Mouse (Mus musculus) forebrain, embryonic 15.5 days (tissue): ENCODE measurements around the gene Ehf. TPM values are rescaled to one million over a fixed set of nuclear protein-coding genes. Genes with fewer than 3 reads are reported as not detected.

Experiments
- ATAC-seq: fragments of 200-750 bp; cut with Nextera tagmentation; replicated peaks from 2 replicates; pipeline ENCODE4 v1.8.0; 2017; ENCODE audit warnings: mild to moderate bottlenecking, moderate TSS enrichment, moderate library complexity
- H3K27ac ChIP-seq: fragments of 300-500 bp; sonication (generic); replicated peaks from 2 replicates; pipeline ENCODE4 v1.5.1; 2015; ENCODE audit warnings: mild to moderate bottlenecking, inconsistent platforms
- H3K27me3 ChIP-seq: fragments of 300-500 bp; sonication (generic); 2 replicates; pipeline ENCODE4 v1.6.1; 2015; ENCODE audit warnings: inconsistent platforms
- H3K36me3 ChIP-seq: fragments of 300-500 bp; sonication (generic); 2 replicates; pipeline ENCODE4 v1.6.1; 2015; ENCODE audit warnings: mild to moderate bottlenecking, inconsistent platforms
- H3K4me1 ChIP-seq: fragments of 300-500 bp; sonication (generic); 2 replicates; pipeline ENCODE4 v1.6.1; 2015; ENCODE audit warnings: inconsistent platforms
- H3K4me2 ChIP-seq: fragments of 300-500 bp; sonication (generic); replicated peaks from 2 replicates; pipeline ENCODE4 v1.6.1; 2015; ENCODE audit warnings: mild to moderate bottlenecking, inconsistent platforms
- H3K4me3 ChIP-seq: fragments of 300-500 bp; sonication (generic); 2 replicates; pipeline ENCODE4 v1.5.1; 2015; ENCODE audit warnings: mild to moderate bottlenecking, inconsistent platforms
- H3K9ac ChIP-seq: fragments of 300-500 bp; sonication (generic); replicated peaks from 2 replicates; pipeline ENCODE4 v1.6.1; 2015; ENCODE audit warnings: mild to moderate bottlenecking, inconsistent platforms
- H3K9me3 ChIP-seq: fragments of 300-500 bp; sonication (generic); 2 replicates; pipeline ENCODE4 v1.6.1; 2016; ENCODE audit warnings: inconsistent platforms
- WGBS: fragments of 180-500 bp; shearing (Covaris S2); methylation state at CpG from one replicate; pipeline ENCODE4 v1.1.7; 2015; ENCODE audit warnings: mixed read lengths; 5-methylcytosine and 5-hydroxymethylcytosine counted together
- polyA plus RNA-seq: library from polyadenylated mRNA; unstranded; fragments of >200 nt; fragmentation: Nextera tagmentation; extraction: Ambion mirVana; gene quantifications from 2 replicates; pipeline ENCODE4 v1.2.1, GENCODE M21; 2015

Ehf gene
- polyA plus RNA-seq, 1 experiment from 2014 or later = 0.06 TPM

- 81% methylated on average over 7 of the region's 7 CpGs for WGBS
- Histone ChIP-seq H3K9ac (no peak overlapping the region), H3K36me3 (no peaks in the 10 kb centered on the region), H3K4me2 (no peak overlapping the region), H3K27me3 (no peaks in the 10 kb centered on the region), H3K9me3 (no peaks in the 10 kb centered on the region), H3K4me1 (no peaks in the 10 kb centered on the region), H3K4me3 (no peak overlapping the region), H3K27ac (no peak overlapping the region)
- ATAC-seq = no peak
These were observed 22.4 kb upstream of the Ehf start for GRCm38 (mm10) chr2:103325301-103326048.

GRCm38 (mm10) chr2:103324320-103324719 lies 21.2 kb upstream of the Ehf start:
- no peak overlapping the region for H3K9ac ChIP-seq
- H3K4me3 ChIP-seq = no peak overlapping the region
- no peaks in the 10 kb centered on the region for H3K36me3 ChIP-seq
- H3K9me3 ChIP-seq = no peaks in the 10 kb centered on the region
- no peaks in the 10 kb centered on the region for H3K4me1 ChIP-seq
- H3K4me2 ChIP-seq = no peak overlapping the region
- H3K27ac ChIP-seq = no peak overlapping the region
- WGBS = 81% methylated on average over 2 of the region's 2 CpGs
- H3K27me3 ChIP-seq = no peaks in the 10 kb centered on the region
- ATAC-seq = no peak

- Histone ChIP-seq H3K27ac (no peak overlapping the region), H3K4me2 (no peak overlapping the region), H3K36me3 (no peaks in the 10 kb centered on the region), H3K9ac (no peak overlapping the region), H3K4me1 (no peaks in the 10 kb centered on the region), H3K9me3 (no peaks in the 10 kb centered on the region), H3K27me3 (no peaks in the 10 kb centered on the region), H3K4me3 (no peak overlapping the region)
- 77% methylated on average over 1 of the region's 1 CpGs for WGBS
- no peak for ATAC-seq
These were observed 19.1 kb upstream of the Ehf start for GRCm38 (mm10) chr2:103322171-103322570.

- H3K4me1 ChIP-seq = no peaks in the 10 kb centered on the region
- H3K4me3 ChIP-seq = no peak overlapping the region
- no peak overlapping the region for H3K27ac ChIP-seq
- H3K4me2 ChIP-seq = no peak overlapping the region
- 92% methylated on average over 4 of the region's 4 CpGs for WGBS
- no peaks in the 10 kb centered on the region for H3K9me3 ChIP-seq
- H3K36me3 ChIP-seq = no peaks in the 10 kb centered on the region
- H3K9ac ChIP-seq = no peak overlapping the region
- no peak for ATAC-seq
- H3K27me3 ChIP-seq = no peaks in the 10 kb centered on the region
These were observed 18.6 kb upstream of the Ehf start for GRCm38 (mm10) chr2:103321638-103322037.

GRCm38 (mm10) chr2:103314002-103314401 lies 10.9 kb upstream of the Ehf start:
- no peak overlapping the region for H3K4me2 ChIP-seq
- H3K4me1 ChIP-seq = no peaks in the 10 kb centered on the region
- no peak for ATAC-seq
- no peaks in the 10 kb centered on the region for H3K27me3 ChIP-seq
- no peaks in the 10 kb centered on the region for H3K36me3 ChIP-seq
- WGBS = 91% methylated on average over 4 of the region's 4 CpGs
- H3K9ac ChIP-seq = no peak overlapping the region
- H3K27ac ChIP-seq = no peak overlapping the region
- no peak overlapping the region for H3K4me3 ChIP-seq
- H3K9me3 ChIP-seq = no peaks in the 10 kb centered on the region

- Histone ChIP-seq H3K9me3 (no peaks in the 10 kb centered on the region), H3K27me3 (no peaks in the 10 kb centered on the region), H3K27ac (no peak overlapping the region), H3K4me3 (no peak overlapping the region), H3K36me3 (no peaks in the 10 kb centered on the region), H3K4me2 (no peak overlapping the region), H3K4me1 (no peaks in the 10 kb centered on the region), H3K9ac (no peak overlapping the region)
- no peak for ATAC-seq
- WGBS = 48% methylated on average over 4 of the region's 4 CpGs
These were observed 9.6 kb upstream of the Ehf start for GRCm38 (mm10) chr2:103312640-103313039.

DNA sequence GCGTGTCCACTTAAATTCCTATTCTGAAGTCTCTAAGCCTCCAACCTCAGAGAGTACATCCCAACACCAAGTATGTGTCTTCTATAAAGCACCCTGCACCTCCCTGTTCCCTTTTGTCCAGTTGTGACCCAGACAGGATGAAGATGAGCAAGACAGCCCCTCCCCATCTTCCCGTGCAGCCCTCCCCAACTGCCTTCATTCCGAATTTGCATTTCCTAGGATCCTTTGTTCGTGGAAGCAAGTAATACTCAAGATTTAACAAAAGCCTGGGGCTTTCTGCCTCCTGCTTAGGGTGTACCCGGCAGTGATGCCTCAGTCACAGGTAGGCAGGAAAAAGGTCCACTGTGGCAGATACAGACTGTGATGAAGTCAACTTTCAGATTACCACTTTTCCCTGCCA lies 7.6 kb upstream of the Ehf start:
- Histone ChIP-seq H3K9ac (no peak overlapping the region), H3K27ac (no peak overlapping the region), H3K27me3 (no peaks in the 10 kb centered on the region), H3K9me3 (no peaks in the 10 kb centered on the region), H3K4me2 (no peak overlapping the region), H3K4me3 (no peak overlapping the region), H3K36me3 (no peaks in the 10 kb centered on the region), H3K4me1 (no peaks in the 10 kb centered on the region)
- WGBS = 30% methylated on average over 5 of the region's 5 CpGs
- no peak for ATAC-seq

- Histone ChIP-seq H3K4me2 (no peak overlapping the region), H3K4me1 (no peaks in the 10 kb centered on the region), H3K9me3 (no peaks in the 10 kb centered on the region), H3K4me3 (no peak overlapping the region), H3K36me3 (no peaks in the 10 kb centered on the region), H3K27ac (no peak overlapping the region), H3K9ac (no peak overlapping the region), H3K27me3 (no peaks in the 10 kb centered on the region)
- 68% methylated on average over 6 of the region's 6 CpGs for WGBS
- ATAC-seq = no peak
These were observed 3.6 kb upstream of the Ehf start for GRCm38 (mm10) chr2:103306686-103307085.

DNA sequence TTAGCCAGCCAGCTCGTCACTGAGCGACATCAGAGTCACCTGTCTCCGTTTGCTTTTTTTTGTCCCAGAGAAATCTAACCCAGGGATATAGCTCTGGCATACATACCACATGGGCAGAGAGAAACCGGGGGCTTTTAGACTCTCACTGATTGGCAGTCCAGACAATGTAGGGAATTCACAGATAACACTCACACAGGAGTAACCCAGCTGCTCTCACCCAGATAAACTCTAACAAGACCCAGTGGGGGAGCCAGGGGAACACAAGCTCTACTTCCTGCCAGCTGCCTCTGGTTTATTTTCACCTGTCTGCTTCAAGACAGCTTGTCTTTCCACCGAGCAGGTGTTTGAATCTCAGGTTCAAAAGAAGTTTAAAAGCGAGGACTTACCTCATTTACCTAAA lies 409 bp downstream of the Ehf start:
- Histone ChIP-seq H3K4me1 (no peaks in the 10 kb centered on the region), H3K9me3 (no peaks in the 10 kb centered on the region), H3K4me2 (no peak overlapping the region), H3K9ac (no peak overlapping the region), H3K4me3 (no peak overlapping the region), H3K27ac (no peak overlapping the region), H3K27me3 (no peaks in the 10 kb centered on the region), H3K36me3 (no peaks in the 10 kb centered on the region)
- 73% methylated on average over 6 of the region's 6 CpGs for WGBS
- no peak for ATAC-seq

DNA sequence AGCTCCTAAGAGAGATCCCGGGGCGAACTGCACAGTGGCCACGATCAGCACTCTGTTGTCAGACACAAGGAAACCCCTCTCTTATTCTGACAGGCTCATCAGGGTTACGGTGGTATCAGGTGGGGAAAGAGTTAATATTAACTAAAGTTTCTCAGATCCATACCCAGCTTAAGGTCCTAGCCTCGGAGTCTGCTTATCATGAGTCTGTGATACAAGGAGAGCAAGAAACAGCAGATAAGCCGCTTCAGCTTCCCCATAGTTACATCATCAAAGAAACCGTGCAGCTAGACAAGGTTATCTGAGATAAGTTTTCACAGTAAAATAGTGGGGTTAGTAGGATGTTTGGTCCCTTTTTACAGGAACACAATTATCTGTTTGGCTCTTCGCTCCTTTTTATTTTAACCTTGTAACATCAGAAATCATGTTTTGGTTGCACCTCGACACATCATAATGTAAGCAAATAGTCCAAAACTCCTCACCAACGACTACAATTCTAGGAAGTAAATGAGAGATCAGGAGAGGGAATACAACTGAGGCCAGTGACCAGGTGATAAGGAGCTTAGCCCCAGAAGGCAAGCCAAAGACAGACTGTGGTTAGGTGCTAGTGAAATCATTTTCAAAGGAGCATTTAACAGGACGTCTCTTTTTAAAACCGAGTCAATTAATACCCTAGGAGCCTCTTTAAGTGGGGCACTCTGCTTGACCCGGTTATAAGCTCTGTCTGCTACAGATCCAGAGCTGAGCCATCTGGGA lies 4.2 kb downstream of the Ehf start:
- H3K4me3 ChIP-seq = no peak overlapping the region
- 86% methylated on average over 13 of the region's 13 CpGs for WGBS
- H3K4me1 ChIP-seq = no peaks in the 10 kb centered on the region
- H3K27ac ChIP-seq = no peak overlapping the region
- H3K36me3 ChIP-seq = no peaks in the 10 kb centered on the region
- ATAC-seq = no peak
- no peaks in the 10 kb centered on the region for H3K27me3 ChIP-seq
- H3K9me3 ChIP-seq = no peaks in the 10 kb centered on the region
- no peak overlapping the region for H3K4me2 ChIP-seq
- no peak overlapping the region for H3K9ac ChIP-seq

- WGBS = 15% methylated on average over 3 of the region's 3 CpGs
- H3K36me3 ChIP-seq = no peaks in the 10 kb centered on the region
- H3K27me3 ChIP-seq = no peaks in the 10 kb centered on the region
- H3K4me1 ChIP-seq = no peaks in the 10 kb centered on the region
- H3K9me3 ChIP-seq = no peaks in the 10 kb centered on the region
- no peak overlapping the region for H3K27ac ChIP-seq
- no peak for ATAC-seq
- H3K4me2 ChIP-seq = no peak overlapping the region
- H3K4me3 ChIP-seq = no peak overlapping the region
- no peak overlapping the region for H3K9ac ChIP-seq
These were observed 8.6 kb downstream of the Ehf start for GRCm38 (mm10) chr2:103294526-103294925.

DNA sequence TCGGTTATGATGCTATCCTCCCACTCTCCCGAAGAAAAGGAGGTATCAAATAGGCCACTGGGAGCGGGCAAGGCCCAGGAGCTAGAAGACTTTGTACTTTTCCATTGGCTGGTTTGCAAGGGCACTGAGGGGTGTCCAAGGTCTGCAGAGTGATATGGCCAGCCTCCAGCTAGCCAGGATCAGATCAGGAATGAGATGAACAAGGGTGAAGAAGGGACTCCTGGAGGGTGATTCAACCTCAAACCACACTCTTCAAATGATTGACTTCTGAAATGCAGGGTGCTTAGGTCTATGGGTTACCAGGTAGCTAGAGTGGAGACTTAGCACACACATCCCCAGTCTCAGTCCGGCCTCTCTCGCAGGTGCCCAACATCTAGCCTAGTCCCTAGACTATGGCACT lies 9.3 kb downstream of the Ehf start:
- H3K4me3 ChIP-seq = no peak overlapping the region
- ATAC-seq = no peak
- 69% methylated on average over 5 of the region's 5 CpGs for WGBS

More for the DNA sequence above, 9.3 kb downstream of the Ehf start:
- no peaks in the 10 kb centered on the region for H3K9me3 ChIP-seq
- no peak overlapping the region for H3K27ac ChIP-seq
- no peaks in the 10 kb centered on the region for H3K27me3 ChIP-seq
- H3K36me3 ChIP-seq = no peaks in the 10 kb centered on the region
- H3K4me1 ChIP-seq = no peaks in the 10 kb centered on the region
- no peak overlapping the region for H3K9ac ChIP-seq
- H3K4me2 ChIP-seq = no peak overlapping the region
